Comparison of ENCODE assay signal across 9 mouse cellular contexts in genomic region chr14:12136536-12136935, GRCm38 (mm10).
"Had no signal": no experiment of that assay in that cellular context is flagged by ENCODE, and none has a peak within 500 bp of the region (broad histone marks: within the 10 kb centered on the region; RNA-seq: fewer than 3 reads in every experiment).

No protein-coding gene starts in this region.

- H3K36me3 ChIP-seq: limb, embryonic 13.5 days; neural tube, embryonic 12.5 days had no signal

- H3K4me3 ChIP-seq: limb, embryonic 13.5 days; midbrain, embryonic 10.5 days; neural tube, embryonic 12.5 days had no signal

- H3K4me1 ChIP-seq: neural tube, embryonic 12.5 days had no signal

- H3K27me3 ChIP-seq: limb, embryonic 13.5 days; neural tube, embryonic 12.5 days had no signal

- H3K27ac ChIP-seq: limb, embryonic 13.5 days; liver, embryonic 14.5 days; midbrain, embryonic 10.5 days; neural tube, embryonic 12.5 days; stomach, postnatal 0 days had no signal

- DNase-seq: left cerebral cortex, postnatal 4 days; lung, postnatal 14 days; midbrain, embryonic 14.5 days; thymus, postnatal 4 days had no signal

- H3K9ac ChIP-seq: limb, embryonic 13.5 days; liver, embryonic 14.5 days; neural tube, embryonic 12.5 days had no signal
